Mouse (Mus musculus) 416B (cell line): ENCODE results near the gene Rnf34.

Experiments used
- DNase-seq: peaks from one replicate; pipeline ENCODE4 v3.0.0; 2011; ENCODE audit warnings: low read depth

The Rnf34 gene

DNA sequence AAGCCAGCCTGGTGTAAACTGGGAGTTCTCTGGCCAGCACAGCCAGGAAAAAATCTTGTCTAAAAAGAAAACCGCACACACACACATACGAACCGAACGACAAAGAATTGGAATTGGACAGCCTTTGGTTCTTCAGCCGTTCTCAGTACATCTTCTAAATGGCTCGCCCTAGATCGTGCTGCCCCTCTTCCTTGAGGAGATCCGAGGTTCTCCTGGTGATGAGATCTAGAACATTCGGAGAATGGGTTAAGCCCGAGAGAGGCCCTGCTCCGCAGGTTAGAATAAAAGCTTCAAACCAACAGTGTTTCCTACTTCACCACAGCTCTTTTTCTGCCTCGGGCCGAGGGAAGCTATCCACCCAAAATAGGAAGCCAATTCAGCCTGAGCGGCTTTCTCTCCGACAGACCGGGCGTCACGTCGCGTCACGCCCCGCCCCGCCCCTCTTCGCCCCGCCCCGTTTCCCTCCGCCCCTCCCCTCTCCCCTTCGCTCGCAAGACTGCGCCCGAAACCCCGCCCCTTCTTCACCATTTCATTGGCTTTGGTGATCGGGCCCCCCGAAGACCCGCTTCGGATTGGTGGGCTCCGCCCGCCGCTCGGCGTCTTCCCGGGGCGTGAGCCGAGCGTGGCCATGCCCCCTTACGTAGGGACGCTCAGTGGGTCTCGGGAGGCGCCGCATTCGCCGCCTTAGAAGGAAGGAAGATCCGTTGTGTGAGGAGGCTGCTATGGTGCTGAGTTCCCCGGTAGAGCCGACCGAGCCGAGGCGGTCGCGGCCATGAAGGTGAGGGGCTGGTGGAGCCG lies at the start of gene Rnf34:
TSS of gene Rnf34 (plus strand) at position 528 of the 798 bp plus-strand sequence.
- peak; percentile 99 for DNase-seq

DNA sequence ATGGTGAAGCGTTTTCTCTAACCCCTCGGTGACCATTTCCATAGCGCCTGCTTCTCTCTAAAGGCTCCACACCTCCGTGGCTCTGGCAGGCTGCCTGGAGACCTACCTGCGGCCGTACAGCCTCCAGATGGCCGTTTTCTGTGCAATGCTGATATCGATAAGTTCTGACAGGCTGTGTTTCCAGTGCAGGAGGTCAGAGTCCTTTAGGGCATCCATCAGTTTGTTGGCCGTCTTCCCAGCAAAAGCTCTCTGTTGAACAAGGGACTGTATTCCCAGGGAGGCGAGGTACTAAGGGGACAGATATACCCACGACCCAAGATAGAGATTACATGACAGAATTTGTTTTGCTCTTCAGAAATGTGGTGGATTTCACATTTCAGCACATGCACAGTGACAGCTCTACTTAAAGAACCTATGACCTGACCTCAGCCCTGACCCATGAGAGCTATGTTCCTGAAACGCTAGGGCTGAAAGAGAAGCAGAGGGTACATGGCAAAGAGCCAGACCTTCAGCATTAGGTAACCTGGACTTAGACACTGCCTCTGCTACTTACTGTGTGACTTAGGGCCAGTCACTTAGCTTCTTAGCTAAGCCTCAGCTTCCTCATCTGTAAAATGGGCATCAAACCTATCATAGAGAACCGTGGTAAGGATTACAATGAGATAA lies 49.4 kb upstream of the Rnf34 start:
- DNase-seq = no peak

DNA sequence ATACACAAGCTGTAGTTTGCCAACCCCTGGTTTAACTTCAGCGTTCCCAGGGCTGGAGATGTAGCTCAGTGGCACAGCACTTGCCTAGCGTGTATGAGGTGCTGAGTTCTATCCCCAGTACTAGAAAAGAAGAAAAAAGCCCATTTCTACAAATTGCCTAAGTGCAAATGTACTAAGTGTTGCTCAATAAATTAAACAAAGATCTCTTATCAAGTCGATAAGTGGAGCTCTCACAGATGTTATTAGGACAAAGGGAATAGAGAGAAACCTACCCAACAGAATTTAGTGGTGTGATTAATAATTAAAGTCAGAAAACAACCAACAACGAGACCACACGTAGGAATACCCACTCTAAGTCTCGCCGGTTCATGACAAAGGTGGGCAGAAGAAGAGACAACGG lies 48.2 kb upstream of the Rnf34 start:
- DNase-seq = no peak

DNA sequence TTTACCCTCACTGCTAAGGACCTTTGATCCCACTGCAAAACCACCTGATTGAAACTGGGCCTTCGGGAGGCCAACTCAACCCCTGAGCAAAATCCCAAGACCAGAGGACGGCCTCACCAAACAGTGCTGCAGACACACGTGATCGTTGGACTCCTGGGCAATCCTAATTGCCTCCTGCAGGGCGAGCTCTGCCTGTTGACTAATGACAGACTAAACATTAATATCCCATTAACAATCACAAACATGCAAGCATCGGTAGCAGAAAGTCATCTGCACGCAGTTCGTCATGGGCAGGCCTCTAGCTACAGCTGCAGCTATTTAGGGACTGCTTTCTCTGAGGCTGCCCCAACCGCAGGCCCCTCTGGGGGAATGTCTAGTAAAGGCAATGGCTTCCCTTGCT lies 47.1 kb upstream of the Rnf34 start:
- no peak for DNase-seq

DNA sequence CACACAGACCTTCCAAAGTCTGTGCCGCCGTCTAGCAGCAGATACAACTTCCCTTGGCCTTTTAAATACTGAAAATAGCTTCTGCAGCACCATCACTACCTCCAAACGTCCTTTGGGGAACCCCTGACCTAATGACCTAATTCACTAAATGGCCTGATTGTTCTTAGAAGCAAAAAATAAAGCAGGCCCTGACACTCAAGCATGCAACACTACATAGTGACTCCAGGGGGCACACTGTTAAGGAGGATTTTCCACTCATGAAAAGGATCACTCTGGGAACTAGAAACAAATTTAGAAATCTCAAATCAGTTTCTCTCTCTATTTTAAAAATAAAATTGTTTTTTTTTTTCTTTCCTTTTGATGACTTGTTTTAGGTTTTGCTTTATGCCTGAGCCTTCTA lies 44.3 kb upstream of the Rnf34 start:
- peak; percentile 30 for DNase-seq

DNA sequence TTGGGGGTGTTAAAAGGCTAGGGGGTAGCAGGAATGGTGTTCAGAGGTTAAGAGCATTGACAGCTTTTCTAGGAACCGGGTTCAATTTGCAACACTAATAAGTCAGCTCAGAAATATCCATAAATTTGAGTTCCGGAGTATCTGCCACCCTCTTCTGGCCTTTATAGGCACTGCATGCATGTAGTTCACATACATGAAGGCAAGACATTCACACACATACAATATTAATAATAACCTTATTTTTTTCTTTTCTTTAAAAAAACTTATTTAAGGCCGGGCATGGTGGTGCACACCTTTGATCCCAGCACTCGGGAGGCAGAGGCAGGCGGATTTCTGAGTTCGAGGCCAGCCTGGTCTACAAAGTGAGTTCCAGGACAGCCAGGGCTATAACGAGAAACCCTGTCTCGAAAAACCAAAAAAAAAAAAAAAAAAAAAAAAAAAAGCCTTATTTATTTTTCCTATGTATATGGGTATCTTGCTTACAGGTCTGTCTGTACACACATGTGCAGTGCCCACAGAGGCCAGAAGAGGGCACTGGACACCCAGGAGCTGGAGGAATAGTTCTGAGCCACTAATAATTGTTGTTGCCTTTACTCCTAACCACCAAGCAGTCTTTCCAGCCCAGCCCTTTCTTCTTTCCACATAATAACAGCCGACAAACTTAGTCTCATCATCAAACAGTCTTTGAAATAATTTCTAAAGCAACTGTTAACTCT lies 38.3 kb upstream of the Rnf34 start:
- DNase-seq = peak; percentile 87

DNA sequence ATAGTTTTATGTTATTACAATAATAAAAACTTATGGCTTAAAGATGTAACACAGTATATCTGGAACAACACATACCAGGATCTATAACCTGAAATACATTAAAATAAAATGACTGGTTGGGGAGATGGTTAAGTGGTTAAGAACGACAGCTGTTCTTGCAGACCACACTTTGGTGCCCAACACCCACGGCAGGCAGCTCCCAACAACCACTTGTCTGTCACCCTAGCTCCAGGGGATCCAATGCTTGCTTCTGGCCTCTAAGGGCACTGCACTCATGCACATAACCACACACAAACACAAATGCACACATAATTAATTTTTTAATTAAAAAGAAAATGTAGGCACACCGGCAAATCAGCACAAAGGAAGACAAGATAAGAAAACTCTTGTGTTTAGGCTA lies 37.1 kb upstream of the Rnf34 start:
- no peak for DNase-seq

DNA sequence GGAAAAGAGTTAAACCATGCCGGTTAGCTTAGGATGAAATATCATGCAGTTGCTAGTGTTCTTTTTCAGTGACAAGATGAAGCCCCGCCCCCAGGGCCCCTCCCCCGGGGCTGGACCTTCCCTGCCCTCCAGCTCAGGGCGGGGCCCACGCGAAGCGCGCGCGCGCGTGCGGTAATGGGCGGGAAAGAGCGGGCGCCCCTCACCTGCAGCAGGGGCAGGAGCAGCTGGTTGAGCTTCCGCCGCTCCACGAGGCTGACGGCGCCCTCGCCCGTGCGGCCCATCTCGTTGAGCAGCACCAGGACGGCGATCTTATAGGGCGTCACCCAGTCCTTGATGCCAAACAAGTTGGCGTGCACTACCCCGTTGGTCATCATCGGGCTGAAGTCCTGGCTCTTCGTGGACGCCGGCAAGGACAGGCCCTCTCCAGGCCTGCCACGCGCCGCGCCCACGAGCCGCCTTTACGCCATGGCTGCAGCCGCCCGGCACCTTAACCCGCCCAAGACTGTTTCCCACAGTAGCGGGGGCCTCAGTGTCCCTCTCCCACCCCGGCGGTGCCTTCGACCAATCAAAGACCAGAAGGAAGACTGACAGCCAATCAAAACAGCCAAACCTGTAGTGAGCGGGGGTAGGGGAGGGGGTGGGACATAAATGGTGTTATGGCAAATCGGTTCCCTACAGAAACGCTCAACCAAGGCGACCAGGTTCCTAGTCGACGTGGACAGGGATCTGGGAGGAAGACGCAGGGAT lies 28.9 kb upstream of the Rnf34 start, which contains the start of gene Anapc5:
TSS of gene Anapc5 (minus strand) at position 563 of the 747 bp plus-strand sequence.
- DNase-seq = peak; percentile 99

DNA sequence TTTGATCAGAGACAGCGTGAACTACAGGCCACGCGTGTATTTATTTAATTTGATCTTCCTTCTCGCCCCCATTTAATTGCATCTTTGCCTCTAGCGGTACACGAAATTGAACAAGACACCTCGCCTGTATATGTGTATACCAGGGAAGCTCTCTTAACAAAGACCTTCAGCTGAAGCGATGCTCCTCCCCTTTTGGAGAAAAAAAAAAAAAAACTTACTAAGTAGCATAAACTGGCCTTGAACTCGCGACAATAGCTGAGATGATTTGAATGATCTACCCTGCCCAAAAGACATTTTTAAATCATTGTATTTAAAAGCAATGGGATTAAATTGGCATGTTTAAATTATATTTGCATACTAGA lies 28.3 kb upstream of the Rnf34 start:
- DNase-seq = no peak

DNA sequence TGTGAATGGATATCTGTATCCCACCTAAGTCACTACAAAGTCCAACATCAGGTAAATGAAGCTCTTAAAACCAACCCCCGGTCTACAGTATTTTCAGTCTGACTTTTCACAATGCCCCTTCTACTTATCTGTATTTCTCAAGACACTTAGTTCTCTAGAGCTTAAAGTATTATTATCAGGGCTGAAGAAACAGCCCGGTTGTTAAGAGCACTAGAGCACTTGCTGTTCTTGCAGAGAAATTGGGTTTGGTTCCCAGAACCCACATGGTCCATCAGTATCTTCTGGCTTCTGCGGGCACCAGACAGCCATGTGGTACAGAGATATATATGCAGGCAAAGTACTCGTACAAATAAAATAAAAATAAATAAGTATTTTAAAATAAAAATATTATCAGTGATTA lies 27.4 kb upstream of the Rnf34 start:
- DNase-seq = no peak

DNA sequence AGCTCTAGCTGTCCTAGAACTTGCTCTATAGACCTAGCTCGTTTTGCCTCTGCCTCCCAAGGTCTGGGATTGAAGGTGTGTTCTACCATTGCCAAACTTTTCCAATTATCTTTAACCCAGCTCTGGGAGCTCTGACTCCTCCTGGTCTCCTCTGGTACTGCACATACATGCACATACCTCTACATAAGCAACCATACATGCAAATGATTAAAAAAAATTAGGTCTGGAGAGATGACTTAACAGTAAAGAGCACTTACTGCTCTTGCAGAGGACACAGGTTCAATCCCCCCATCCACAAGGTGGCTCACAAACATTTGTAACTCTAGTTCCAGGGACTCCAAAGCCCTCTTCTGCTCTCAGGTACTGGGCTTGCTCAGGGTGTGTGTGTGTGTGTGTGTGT lies 25.9 kb upstream of the Rnf34 start:
- DNase-seq = peak; percentile 41

DNA sequence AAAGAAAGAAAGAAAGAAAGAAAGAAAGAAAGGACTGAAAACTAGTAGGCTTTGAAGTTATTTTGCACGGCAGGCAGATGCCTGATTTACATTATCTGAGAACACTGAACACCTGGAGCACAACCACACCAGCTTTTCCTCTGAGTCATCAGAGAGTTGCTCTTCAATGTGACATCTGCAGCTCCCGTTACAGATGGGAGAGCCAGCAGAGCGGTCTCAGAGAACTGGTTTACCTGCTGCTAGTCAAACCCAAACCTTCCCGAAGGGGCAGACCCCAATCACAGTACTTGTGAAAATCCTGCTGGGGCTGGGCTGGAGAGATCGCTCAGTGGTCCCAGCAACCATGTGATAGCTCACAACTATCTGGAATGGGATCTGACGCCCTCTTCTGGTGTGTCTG lies 25.4 kb upstream of the Rnf34 start:
- no peak for DNase-seq

DNA sequence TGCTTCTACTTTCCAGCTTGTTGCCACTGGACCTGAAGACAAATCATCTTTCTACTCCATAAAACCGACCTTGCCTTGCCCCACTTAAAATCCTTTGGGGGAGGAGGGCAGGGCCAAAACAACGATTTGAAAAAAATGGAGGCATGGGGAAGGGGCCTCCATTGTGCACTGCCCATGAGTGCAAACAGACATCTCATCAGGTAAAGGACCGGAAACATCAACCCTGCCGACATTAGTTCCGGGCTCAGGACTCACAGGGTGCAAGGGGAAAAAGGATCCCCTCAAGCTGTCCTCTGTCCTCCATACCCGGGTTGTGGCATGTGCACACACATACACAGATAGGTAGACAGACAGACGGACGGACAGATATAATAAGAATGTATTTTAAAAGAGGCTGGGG lies 24.7 kb upstream of the Rnf34 start:
- no peak for DNase-seq

DNA sequence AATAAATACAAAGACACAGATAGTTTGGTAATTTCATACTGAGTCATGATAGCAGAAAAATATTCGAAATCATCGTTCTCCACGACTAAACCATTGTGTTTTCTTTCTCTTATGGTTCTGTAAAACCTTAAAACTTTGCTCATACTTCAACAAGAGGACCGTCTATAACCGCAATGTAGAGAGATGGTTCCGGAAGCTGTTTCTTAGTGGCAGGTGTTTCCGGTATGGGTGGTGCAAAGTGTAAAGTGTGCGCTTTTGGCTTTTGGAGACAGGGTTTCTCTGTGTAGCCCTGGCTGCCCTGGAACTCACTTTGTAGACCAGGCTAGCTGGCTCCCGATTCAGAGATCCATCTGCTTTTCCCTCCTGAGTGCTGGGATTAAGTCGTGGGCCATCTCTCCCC lies 17.3 kb upstream of the Rnf34 start:
- DNase-seq = no peak

DNA sequence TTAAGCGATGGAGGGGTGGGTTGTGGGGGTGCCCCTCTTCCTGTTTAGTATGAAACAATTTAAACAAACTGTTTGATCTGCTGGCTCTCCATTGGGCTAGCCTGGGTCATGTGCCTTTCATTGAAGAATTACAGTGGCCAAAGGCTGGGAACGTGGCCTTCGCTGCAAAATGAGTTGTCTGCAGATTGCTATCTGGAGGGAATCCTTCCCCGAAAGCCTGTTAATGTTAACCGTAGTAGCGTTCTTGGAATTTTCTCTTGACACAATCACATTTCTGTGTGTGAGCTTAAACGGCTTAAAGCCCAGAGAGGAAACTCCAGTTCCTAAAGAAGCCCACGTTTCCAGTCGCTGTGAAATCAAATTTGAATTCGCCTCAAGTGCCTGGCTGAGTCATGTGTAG lies 16.9 kb upstream of the Rnf34 start:
- DNase-seq = no peak

DNA sequence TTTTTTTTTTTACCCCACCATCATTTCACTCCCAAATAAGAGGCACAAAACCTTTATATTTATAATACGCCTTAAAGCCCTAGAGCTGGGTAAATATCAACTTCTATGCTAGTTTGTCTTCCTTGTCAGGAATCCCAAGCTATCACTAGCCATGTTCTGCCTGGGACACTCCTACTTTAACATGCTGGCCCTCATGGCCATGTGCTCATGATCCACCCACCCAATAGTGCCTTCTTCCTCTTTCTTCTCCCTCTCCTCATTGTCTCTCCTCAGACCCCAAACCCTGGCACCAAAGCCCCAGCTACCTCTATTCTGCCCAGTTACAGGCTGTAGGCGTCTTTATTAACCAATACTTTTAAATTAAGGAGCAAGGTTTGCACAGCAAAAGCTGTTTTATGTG lies 8.7 kb upstream of the Rnf34 start:
- no peak for DNase-seq

DNA sequence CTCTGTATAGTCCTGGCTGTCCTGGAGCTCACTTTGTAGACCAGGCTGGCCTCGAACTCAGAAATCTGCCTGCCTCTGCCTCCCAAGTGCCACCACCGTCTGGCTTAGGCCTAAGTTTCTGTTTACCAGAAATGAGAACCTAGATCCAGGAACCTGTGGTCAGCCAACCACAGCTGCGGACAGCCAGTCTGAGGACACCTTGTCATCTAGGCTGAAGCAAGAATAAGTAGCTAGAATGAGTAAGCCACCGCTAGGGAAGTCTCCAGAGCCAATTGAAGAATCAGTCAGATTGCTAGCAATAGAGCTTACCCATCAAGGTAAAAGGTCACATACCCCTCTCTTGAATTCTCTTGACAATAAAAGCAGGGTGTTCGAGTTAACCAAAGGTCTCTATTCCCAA lies 6.0 kb upstream of the Rnf34 start:
- DNase-seq = peak; percentile 84

DNA sequence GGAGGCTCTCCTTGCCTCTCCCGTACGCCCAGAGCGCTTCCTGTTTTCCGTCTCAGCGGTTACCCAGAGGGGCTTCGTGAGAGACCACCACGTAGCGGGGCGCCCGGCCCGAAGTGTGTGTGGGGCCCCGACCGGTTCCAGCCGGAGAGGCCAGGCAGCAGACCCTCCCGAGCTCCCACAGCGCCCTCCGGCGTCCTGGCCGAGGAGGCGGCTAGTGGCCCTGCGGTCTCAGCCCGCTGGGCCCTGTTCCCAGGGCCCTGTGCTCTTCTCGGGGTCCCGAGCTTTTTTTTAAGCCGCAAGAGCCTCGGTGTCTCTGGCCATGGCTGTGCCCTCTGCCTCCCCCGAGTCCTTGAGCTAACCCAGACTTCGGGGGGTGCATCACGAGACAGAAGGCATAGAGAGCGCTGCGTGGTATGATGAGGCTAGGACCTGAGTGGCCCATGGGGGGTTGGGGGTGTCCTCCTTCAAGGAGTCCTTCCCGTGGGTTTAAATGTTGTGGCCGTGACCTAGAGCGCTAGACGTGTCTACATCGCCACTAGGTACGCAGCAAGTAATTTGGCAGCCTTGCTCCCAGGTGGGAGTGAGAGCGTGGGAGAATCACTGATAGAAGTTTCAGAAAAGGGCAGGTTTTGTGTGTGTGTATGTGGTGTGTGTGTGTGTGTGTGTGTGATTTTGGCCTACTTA lies 613 bp downstream of the Rnf34 start:
- DNase-seq = no peak

DNA sequence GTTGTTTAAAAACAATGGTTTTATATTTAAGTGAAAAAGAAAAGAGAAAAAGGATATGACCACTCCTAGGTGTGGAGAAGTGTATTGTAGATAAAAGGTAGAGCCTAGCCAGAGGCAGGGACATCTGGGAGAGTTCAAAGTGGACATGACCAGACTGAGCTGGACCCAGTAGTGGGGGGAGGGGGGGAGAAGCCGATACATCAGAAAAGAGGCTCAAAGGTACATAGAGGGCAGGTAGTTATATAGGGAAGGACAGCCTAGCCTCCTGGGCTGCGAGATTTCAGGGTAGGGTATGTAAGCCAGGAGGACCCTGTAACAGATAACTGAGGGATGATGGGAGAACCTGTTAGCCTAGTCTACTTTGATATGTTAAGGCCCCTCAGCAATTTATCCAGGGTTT lies 2.8 kb downstream of the Rnf34 start:
- DNase-seq = no peak

DNA sequence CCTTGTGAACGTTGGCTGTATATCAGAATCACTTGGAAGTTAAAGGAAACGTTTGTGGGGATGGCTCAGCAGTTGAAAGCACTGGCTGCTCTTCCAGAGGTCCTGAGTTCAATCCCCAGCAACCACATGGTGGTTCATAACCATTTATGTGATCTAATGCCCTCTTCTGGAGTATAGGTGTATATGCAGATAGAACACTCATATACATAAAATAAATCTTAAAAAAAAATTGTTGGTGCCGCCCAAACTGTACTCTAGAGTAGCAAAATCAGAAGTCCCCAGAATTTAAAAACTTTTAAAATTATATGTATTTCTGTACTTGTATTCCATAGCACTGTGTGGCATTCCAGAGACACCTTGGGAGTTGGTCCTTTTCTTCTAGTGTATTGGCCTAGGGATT lies 6.0 kb downstream of the Rnf34 start:
- DNase-seq = peak; percentile 39

DNA sequence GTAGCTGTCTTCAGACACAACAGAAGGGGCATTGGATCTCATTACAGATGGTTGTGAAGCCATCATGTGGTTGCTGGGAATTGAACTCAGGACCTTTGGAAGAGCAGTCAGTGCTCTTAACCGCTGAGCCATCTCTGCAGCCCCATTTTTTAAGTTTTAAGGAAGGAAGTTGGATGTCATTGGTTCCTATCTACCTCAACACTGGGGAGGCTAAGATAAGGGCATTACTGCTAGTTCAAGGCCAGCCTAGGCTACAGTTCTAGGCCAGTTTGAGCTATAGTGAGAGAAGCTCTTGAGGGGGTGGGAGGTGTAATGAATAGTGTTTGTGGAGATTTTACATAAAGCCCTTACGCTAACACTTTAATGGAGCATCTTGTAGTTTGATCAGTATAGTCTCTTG lies 13.2 kb downstream of the Rnf34 start:
- peak; percentile 61 for DNase-seq

DNA sequence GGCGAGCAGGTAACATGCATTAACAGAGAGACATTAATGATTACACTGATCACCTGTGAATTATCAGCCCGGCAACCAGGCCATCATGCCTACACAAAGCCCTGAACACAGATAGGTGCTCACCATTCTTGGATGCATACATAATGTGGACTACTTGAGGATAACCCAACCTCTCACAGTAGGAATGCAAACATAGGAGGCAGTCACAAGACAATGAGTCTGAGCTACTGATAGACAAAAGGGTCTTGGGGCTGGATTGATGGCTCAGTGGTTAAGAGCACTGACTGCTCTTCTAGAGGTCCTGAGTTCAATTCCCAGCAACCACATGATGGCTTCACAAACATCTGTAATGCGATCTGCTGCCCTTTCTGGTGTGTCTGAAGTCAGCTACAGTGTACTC lies 22.8 kb downstream of the Rnf34 start:
- DNase-seq = no peak
